Mouse (Mus musculus) myocyte (in vitro differentiated cells): ENCODE results near the gene Gtf3c5. TPM values are rescaled to one million over a fixed set of nuclear protein-coding genes. Genes with fewer than 3 reads are reported as not detected.

ENCODE experiments used
- H3K27me3 ChIP-seq: one replicate; pipeline ENCODE4 v1.6.1; 2011; ENCODE audit not compliant: control insufficient read depth, insufficient read depth, insufficient read length
- H3K36me3 ChIP-seq: one replicate; pipeline ENCODE4 v1.6.1; 2011; ENCODE audit not compliant: control insufficient read depth, insufficient read depth
- H3K4me2 ChIP-seq: one replicate; pipeline ENCODE4 v1.6.1; 2011; ENCODE audit warnings: low read depth, control low read depth
- H3K4me3 ChIP-seq: one replicate; pipeline ENCODE4 v1.5.1; 2011; ENCODE audit warnings: mild to moderate bottlenecking, control low read depth, moderate library complexity
- H3K79me2 ChIP-seq: one replicate; pipeline ENCODE4 v1.6.1; 2011; ENCODE audit not compliant: control insufficient read depth, insufficient read depth
- H3ac ChIP-seq: one replicate; pipeline ENCODE4 v1.6.1; 2011; ENCODE audit not compliant: control insufficient read depth, insufficient read length
- CEBPB ChIP-seq: IDR thresholded peaks from 2 replicates; pipeline ENCODE4 v1.6.1; 2011; ENCODE audit warnings: mild to moderate bottlenecking, moderate library complexity; ENCODE audit not compliant: poor library complexity, insufficient read depth, severe bottlenecking
- E2F4 ChIP-seq: IDR thresholded peaks from one replicate; pipeline ENCODE4 v1.6.1; 2011; ENCODE audit warnings: mild to moderate bottlenecking, control low read depth, moderate library complexity; ENCODE audit not compliant: insufficient read depth
- MAX ChIP-seq: IDR thresholded peaks from one replicate; pipeline ENCODE4 v1.6.1; 2011; ENCODE audit warnings: low read depth, mild to moderate bottlenecking, control low read depth
- MYOD1 ChIP-seq, 3 experiments: IDR thresholded peaks; one replicate each; pipeline ENCODE4 v1.6.1; 2011; ENCODE audit warnings: control low read depth in 2 of 3, low read depth in 2 of 3, mild to moderate bottlenecking in 2 of 3, moderate library complexity in 1 of 3; ENCODE audit not compliant: insufficient read length in 2 of 3, control insufficient read depth in 1 of 3
- MYOG ChIP-seq, 3 experiments: IDR thresholded peaks; one replicate each; pipeline ENCODE4 v1.6.1; 2011; ENCODE audit warnings: control low read depth in 2 of 3, low read depth in 2 of 3, mild to moderate bottlenecking in 2 of 3; ENCODE audit not compliant: insufficient read length in 2 of 3, control insufficient read depth in 1 of 3, insufficient read depth in 1 of 3
- POLR2A ChIP-seq: IDR thresholded peaks from one replicate; pipeline ENCODE4 v1.6.1; 2011; ENCODE audit warnings: low read depth, mild to moderate bottlenecking, control low read depth, moderate library complexity; ENCODE audit not compliant: insufficient read length
- POLR2AphosphoS2 ChIP-seq: IDR thresholded peaks from one replicate; pipeline ENCODE4 v1.6.1; 2011; ENCODE audit warnings: low read depth, control low read depth; ENCODE audit not compliant: insufficient read length
- REST ChIP-seq: IDR thresholded peaks from one replicate; pipeline ENCODE4 v1.6.1; 2011; ENCODE audit warnings: mild to moderate bottlenecking, control low read depth, moderate library complexity; ENCODE audit not compliant: insufficient read depth, insufficient read length
- SRF ChIP-seq: IDR thresholded peaks from one replicate; pipeline ENCODE4 v1.6.1; 2011; ENCODE audit warnings: low read depth; ENCODE audit not compliant: control insufficient read depth, insufficient read length
- TCF12 ChIP-seq: IDR thresholded peaks from one replicate; pipeline ENCODE4 v1.6.1; 2011; ENCODE audit warnings: mild to moderate bottlenecking, control low read depth; ENCODE audit not compliant: poor library complexity, insufficient read depth, severe bottlenecking
- TCF3 ChIP-seq: IDR thresholded peaks from one replicate; pipeline ENCODE4 v1.6.1; 2011; ENCODE audit warnings: low read depth, control low read depth; ENCODE audit not compliant: insufficient read length
- USF1 ChIP-seq: IDR thresholded peaks from one replicate; pipeline ENCODE4 v1.6.1; 2011; ENCODE audit warnings: low read depth, mild to moderate bottlenecking, control low read depth, moderate library complexity
- polyA plus RNA-seq: library from polyadenylated mRNA; unstranded; fragments of >200 nt; fragmentation: generic; extraction: Trizol; gene quantifications from one replicate; pipeline ENCODE4 v1.2.1, GENCODE M21; 2012; ENCODE audit warnings: missing spikeins

Gene Gtf3c5
- polyA plus RNA-seq, 1 experiment: 24.4 TPM

DNA sequence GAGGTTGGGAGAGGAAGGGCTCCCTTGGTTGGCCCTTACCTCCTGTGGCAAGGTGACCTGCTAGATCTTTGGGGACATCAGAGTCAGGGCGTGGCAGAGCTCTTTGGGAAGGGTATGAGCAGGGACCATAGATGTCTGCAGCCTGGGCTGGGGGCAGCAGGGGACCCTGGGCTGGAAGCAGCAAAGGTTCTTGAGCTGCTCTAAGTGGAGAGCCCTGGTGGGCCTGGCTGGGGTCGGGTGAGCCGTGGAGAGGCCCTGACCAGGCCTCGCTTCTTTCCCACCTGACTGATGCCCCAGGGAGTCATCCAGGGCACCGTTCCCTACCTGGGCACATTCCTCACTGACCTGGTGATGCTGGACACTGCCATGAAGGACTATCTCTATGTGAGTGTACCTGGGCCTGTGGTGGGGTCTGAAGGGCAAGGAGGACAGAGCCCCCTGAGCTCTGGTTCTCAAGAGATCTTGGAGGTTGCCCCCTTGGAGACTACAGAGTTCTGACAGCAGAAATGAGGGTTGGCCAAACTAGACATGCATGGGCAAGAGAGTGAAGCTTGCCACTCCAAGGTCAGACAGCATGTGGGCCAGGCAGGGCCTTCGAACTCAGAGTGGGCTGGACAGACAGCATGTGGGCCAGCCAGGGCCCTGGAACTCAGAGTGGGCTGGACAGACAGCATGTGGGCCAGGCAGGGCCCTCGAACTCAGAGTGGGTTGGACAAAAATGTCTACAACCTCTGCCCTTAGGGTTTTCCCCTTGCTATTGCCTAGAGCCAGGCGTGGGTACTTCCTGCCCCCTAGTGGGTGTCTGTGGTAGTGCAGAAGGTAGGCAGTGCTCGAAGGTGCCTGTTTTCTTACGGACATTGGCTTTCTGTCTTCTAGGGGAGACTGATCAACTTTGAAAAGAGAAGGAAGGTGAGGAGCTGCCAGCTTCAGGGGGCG is 36.0 kb downstream of the Gtf3c5 start:
- Histone ChIP-seq H3K4me2 (no peak overlapping the region), H3K79me2 (no peaks in the 10 kb centered on the region), H3K36me3 (peaks cover 3% of the 10 kb centered on the region), H3K4me3 (no peak overlapping the region), H3K27me3 (no peaks in the 10 kb centered on the region), H3ac (no peak overlapping the region)
- TF ChIP-seq CEBPB: no peak
- TF ChIP-seq TCF12: no peak
- TF ChIP-seq MYOG (IDR thresholded peaks at IDR 0.05; ENCODE audit: control insufficient read depth in 1 of 3, insufficient read depth in 1 of 3, insufficient read length in 2 of 3, low read depth in 2 of 3): no peak
- no peak for TF ChIP-seq USF1
- TF ChIP-seq SRF: no peak
- TF ChIP-seq MAX: no peak
- no peak for TF ChIP-seq POLR2A
- TF ChIP-seq E2F4: no peak
- TF ChIP-seq MYOD1 (IDR thresholded peaks at IDR 0.05; ENCODE audit: control insufficient read depth in 1 of 3, insufficient read length in 2 of 3, low read depth in 2 of 3): no peak
- TF ChIP-seq TCF3: no peak
- TF ChIP-seq REST: no peak
- no peak for TF ChIP-seq POLR2AphosphoS2

DNA sequence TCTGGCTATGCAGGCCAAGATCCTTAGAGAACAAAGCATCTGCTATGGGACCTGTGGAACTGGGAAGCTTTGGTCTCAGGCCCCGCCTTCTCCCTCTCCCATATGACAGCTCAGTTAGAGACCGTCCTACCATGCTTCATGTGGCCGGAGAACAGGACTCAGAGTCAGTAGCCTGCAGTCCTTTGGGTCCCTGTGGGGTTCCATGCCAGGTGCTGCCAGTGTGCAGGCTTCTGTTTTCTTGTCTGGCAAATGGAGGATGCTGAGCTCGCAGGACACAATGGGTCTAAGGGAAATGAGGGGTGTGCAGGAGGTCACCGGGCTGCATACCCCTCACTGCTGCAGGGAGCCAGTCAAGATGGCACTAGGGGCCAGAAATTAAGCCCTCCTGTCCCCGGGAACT is 37.0 kb downstream of the Gtf3c5 start:
- Histone ChIP-seq H3K36me3 (no peaks in the 10 kb centered on the region), H3ac (no peak overlapping the region), H3K27me3 (no peaks in the 10 kb centered on the region), H3K4me2 (no peak overlapping the region), H3K79me2 (no peaks in the 10 kb centered on the region), H3K4me3 (no peak overlapping the region)
- TF ChIP-seq REST: no peak
- no peak for TF ChIP-seq MYOD1 (IDR thresholded peaks at IDR 0.05; ENCODE audit: control insufficient read depth in 1 of 3, insufficient read length in 2 of 3, low read depth in 2 of 3)
- no peak for TF ChIP-seq POLR2A
- TF ChIP-seq E2F4: no peak
- TF ChIP-seq CEBPB: no peak
- no peak for TF ChIP-seq MAX
- no peak for TF ChIP-seq TCF3
- TF ChIP-seq POLR2AphosphoS2: no peak
- TF ChIP-seq TCF12: no peak
- TF ChIP-seq USF1: no peak
- TF ChIP-seq MYOG (IDR thresholded peaks at IDR 0.05; ENCODE audit: control insufficient read depth in 1 of 3, insufficient read depth in 1 of 3, insufficient read length in 2 of 3, low read depth in 2 of 3): no peak
- TF ChIP-seq SRF: no peak

- Histone ChIP-seq H3K4me2 (no peak overlapping the region), H3K36me3 (no peaks in the 10 kb centered on the region), H3K27me3 (no peaks in the 10 kb centered on the region), H3ac (no peak overlapping the region), H3K79me2 (no peaks in the 10 kb centered on the region), H3K4me3 (no peak overlapping the region)
- no peak for TF ChIP-seq TCF3
- TF ChIP-seq MYOD1 (IDR thresholded peaks at IDR 0.05; ENCODE audit: control insufficient read depth in 1 of 3, insufficient read length in 2 of 3, low read depth in 2 of 3): peak in 1 of 3 experiments; percentile 5
Measured at GRCm38 (mm10) chr2:28545976-28546375, 37.6 kb downstream of the Gtf3c5 start.

DNA sequence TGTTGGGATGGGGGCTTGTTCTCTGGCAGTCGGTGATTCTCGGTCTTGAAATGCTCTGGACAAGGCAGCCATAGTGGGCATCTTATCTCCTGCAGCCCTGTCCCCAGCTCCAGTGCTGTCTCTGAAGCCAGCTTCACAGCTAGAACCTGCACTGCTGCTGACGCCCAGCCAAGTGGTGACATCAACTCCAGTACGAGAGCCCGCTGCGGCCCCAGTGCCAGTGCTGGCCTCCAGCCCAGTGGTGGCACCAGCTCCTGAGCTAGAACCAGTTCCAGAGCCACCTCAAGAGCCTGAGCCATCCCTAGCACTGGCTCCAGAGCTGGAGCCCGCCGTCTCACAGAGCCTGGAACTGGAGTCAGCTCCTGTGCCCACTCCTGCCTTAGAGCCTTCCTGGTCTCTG is 39.7 kb downstream of the Gtf3c5 start:
- Histone ChIP-seq H3K27me3 (no peaks in the 10 kb centered on the region), H3K4me3 (no peak overlapping the region), H3K4me2 (no peak overlapping the region), H3K79me2 (no peaks in the 10 kb centered on the region), H3ac (no peak overlapping the region), H3K36me3 (no peaks in the 10 kb centered on the region)
- TF ChIP-seq POLR2AphosphoS2 (no peak), TCF3 (no peak), MYOD1 (IDR thresholded peaks at IDR 0.05; ENCODE audit: control insufficient read depth in 1 of 3, insufficient read length in 2 of 3, low read depth in 2 of 3) (no peak), REST (no peak), MYOG (IDR thresholded peaks at IDR 0.05; ENCODE audit: control insufficient read depth in 1 of 3, insufficient read depth in 1 of 3, insufficient read length in 2 of 3, low read depth in 2 of 3) (no peak), MAX (no peak), SRF (no peak)

DNA sequence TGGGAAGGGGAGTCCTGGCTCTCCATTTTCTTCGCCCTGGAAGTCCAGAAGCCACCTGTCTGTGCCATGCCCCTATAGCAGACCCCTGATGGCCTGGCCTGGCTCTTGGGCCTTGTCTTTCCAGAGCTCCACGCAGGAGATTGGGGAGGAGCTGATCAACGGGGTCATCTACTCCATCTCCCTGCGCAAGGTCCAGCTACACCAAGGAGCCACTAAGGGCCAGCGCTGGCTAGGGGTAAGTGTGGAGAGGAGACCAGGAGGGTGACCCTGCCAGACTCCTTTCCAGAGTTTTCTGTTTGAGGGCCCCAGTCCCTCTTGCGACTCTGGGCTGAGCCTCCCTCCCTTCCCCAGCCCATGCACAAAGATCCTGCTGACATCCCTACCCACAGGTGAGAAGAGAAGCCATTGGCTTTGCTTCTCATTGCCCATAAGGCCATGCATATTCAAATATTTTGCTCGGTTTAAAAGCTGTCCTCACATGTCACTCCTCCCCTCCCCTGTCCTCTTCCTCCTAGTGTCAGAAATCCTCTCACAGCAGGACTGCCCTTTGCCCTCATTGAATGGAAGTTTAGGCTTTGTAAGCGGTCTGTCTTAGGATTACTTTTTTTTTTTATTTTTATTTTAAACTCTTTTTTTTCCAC is 42.8 kb downstream of the Gtf3c5 start:
- Histone ChIP-seq H3K4me2 (peak overlapping the region; percentile 73), H3K36me3 (no peaks in the 10 kb centered on the region), H3ac (no peak overlapping the region), H3K79me2 (no peaks in the 10 kb centered on the region), H3K27me3 (no peaks in the 10 kb centered on the region), H3K4me3 (no peak overlapping the region)
- TF ChIP-seq TCF12 (no peak), POLR2AphosphoS2 (no peak), CEBPB (no peak), SRF (no peak), TCF3 (no peak), MYOG (IDR thresholded peaks at IDR 0.05; ENCODE audit: control insufficient read depth in 1 of 3, insufficient read depth in 1 of 3, insufficient read length in 2 of 3, low read depth in 2 of 3) (no peak), MAX (no peak), MYOD1 (IDR thresholded peaks at IDR 0.05; ENCODE audit: control insufficient read depth in 1 of 3, insufficient read length in 2 of 3, low read depth in 2 of 3) (no peak), POLR2A (no peak), USF1 (no peak), E2F4 (no peak), REST (no peak)
